Mouse (Mus musculus) left cerebral cortex, postnatal 25 days (tissue): ENCODE measurements around the gene Igsf21. TPM values are rescaled to one million over a fixed set of nuclear protein-coding genes. Genes with fewer than 3 reads are reported as not detected.

Source experiments
- DNase-seq, 2 experiments: peaks; one replicate each; pipeline ENCODE4 v3.0.0; 2022; ENCODE audit warnings: low spot score in 2 of 2, mixed read lengths in 1 of 2
- intact Hi-C: fragments of 180-260 bp; cut with DNase I; formaldehyde crosslinking; loops from one replicate; pipeline ENCODE4 v1.15.1; 2025
- total RNA-seq, 2 experiments: library from RNA; stranded (reverse); gene quantifications; 2 replicates each; pipeline ENCODE4 v1.2.3; 2021

Gene Igsf21
- total RNA-seq, 2 experiments from 2014 or later, result 76.8 to 91.4 TPM

DNA sequence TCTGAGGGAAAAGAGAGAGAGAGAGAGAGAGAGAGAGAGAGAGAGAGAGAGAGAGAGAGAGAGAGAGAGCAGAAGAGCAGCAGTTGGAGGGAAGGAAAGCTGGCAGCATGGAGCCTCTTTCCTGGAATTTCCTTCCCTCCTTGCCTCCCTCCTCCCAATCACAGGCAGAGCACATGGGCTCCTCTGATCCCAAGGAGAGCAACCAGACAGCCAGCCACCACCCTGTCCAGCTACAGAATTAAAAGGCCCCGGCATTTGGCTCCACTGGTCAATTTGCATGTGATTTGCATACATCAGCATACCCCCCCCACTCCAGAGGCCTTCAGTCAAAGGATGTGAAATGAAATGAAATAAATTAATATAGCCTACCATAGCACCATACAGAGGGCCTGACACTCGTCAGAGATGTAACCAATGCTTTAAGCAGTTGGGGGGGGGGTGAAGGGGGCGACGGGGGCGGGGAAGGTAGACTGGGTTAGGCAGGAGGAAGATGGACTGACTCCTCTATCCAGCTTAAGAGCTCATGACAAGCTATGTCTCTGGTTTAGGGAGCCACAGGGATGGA lies 91.6 kb downstream of the Igsf21 start:
- intact Hi-C loops, result loop anchor here (5.0 kb wide), 1 partner anchor 53 kb away; no protein-coding TSS in a partner anchor

DNA sequence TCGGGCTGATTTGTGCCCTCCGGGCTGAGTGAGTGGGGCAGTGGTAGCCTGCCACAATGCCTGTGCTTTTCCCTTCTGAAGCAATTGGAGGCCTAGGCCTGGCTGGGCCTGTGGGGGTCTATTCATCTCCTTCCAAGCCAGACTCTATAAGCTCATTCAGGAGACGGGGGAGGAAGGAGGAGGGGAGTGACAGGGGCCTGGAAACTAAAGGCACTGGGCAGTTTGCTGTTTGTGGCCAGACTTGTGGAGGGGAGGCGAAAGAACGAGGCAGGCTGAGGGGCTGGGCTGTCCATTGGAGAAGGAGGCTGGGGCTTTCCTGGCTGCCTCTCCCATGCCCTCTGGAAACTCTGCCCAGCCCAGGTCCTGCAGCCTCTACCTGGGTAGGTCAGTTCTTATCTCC lies 92.1 kb downstream of the Igsf21 start:
- DNase-seq, result peak in 1 of 2 experiments; percentile 30

More for the DNA sequence above, 91.6 kb downstream of the Igsf21 start:
- DNase-seq, result no peak

DNA sequence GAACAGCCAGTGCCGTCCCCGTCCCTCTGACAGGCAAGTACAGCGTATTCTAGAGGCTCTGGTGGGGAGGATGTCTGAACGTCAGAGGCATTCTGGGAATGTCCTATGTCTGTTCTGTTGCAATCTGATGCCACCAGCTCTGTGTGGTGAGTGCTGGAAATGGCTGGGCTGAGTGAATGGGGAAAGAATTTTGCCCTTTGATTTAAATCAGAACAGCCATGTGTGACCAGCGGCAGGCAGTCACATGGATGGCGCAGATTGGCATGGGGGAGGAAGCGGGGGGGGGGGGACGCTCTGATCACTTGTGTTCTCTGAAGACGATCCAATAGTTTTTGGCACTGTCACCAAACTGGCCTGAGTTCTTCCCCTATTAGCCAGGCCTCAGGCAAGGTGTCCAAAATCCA lies 92.9 kb downstream of the Igsf21 start:
- no peak for DNase-seq
- intact Hi-C loops, result loop anchor here (5.0 kb wide), 1 partner anchor 51 kb away; no protein-coding TSS in a partner anchor

More for the DNA sequence above, 92.1 kb downstream of the Igsf21 start:
- intact Hi-C loops, result loop anchor here (5.0 kb wide), 1 partner anchor 52 kb away; no protein-coding TSS in a partner anchor

DNA sequence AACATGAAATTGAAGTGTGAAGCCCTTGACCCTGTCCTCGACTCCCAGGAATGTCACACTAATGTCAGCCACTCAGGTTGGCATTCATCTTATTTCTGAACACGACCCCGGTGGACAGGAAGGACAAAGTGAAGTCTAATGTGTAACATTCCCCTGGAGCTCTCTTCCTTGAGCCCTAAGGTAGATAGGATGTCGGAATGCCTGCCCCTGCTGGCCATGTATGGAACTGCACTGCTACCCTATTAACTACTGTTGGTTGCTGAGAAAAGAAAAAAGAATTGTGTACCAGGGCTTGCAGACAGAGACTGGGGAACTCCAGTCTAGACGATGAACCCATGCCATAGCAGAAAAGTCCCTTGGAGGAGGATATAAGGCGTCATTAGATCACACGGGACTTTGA lies 93.5 kb downstream of the Igsf21 start:
- intact Hi-C loops, result loop anchor here (5.0 kb wide), 1 partner anchor 51 kb away; no protein-coding TSS in a partner anchor
- peak; percentile 45 to 57 for DNase-seq

DNA sequence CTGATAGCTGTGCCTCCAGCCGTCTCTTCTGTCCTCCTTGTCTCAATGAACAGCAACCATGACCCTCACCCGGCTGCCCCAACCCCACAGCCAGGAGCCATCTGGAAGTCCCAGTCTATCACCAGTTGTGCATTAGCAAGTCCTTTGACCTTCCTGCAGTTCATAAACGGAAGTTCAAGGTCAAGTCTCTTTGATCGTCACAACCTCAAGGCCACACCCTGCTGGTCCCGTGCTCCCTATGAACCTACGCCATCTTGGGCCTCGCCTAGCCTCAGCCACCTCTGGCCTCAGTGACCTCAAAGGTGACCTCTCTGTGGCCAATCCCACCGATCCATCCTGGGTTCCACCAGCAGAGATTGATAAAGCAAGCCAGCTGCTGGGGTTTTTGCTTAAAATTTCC lies 96.9 kb downstream of the Igsf21 start:
- no peak for DNase-seq
- intact Hi-C loops, result loop anchor here (5.0 to 10.0 kb wide), 2 partner anchors 47 to 225 kb away; no protein-coding TSS in a partner anchor

DNA sequence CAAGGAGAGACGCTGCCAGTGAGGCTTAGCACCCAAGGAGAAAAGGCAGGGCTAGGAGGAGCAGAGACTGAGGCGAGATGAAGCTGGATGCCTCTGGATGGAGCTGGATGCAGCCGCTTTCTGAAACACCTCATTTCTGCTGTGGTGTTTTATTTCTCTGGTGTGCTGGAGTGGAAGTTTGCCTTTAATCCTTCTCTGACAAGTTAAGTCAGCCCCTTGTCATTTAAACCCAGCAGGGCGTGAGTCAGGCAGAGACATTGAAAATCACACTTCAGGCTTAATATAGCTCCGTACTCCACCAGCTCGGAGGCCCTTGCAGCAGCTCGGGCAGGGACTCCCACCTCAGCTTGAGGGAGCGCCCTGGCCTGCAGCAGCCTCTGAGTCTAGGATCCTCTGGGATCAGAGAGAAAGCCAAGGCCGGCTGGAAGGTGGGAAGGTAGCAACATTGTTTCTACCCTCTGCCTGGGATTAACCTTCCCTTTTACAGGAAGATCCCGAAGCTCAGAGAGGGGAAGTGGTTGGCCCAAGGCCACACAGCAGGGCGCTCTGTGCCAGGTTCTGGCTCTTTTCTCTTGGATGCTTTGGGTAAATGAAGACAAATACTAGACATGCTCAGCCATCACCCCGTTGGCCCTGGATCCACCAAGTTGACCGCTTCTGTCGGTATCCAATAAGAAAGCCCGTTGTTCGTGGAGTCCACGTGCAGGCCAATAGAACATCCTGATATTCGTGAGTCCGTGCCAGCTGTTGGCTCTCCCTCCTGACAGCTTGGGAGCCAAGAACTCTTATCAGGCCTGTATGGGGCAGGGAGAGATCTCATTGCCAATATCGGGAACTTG lies 98.5 kb downstream of the Igsf21 start:
- peak; percentile 48 to 83 for DNase-seq
- intact Hi-C loops, result loop anchor here (10.0 kb wide), 1 partner anchor 227 kb away; no protein-coding TSS in a partner anchor

DNA sequence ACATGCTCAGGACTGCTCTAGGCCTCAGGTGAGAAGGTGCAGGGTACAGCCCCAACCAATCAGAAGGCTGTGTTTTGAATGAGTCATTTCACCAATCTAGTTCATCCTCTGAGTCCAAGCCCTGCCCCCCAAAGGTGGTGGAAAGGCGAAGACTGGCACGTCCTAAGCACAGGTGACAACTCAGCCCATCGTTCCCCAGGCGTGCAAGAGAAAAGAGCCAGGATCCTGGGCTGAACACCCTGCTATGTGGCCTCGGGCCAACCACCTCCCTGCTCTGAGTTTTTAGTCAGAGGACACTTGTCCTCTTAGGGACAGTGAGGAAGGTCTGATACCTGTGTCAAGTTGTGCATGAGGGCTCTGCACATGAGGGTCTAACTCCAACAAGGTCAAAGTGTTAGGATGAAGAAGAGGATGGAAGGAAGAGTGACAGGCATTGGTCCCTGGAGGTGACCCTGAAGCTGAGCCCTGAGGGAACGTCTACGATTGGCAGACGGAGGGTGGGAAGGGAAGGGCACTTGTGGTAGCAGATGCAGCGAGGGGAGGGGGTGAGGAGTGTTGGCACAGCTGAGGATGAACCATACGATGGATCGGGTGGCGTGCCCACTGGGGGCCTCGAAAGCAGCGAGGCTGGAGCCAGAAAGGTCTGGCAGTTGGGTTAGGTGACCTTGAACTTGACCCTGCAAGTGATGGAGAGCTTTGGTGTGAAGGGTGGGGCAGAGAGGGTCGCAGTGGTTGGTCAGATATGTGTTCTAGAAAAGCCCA lies 99.3 kb downstream of the Igsf21 start:
- intact Hi-C loops, result loop anchor here (10.0 kb wide), 1 partner anchor 228 kb away; no protein-coding TSS in a partner anchor
- no peak for DNase-seq

DNA sequence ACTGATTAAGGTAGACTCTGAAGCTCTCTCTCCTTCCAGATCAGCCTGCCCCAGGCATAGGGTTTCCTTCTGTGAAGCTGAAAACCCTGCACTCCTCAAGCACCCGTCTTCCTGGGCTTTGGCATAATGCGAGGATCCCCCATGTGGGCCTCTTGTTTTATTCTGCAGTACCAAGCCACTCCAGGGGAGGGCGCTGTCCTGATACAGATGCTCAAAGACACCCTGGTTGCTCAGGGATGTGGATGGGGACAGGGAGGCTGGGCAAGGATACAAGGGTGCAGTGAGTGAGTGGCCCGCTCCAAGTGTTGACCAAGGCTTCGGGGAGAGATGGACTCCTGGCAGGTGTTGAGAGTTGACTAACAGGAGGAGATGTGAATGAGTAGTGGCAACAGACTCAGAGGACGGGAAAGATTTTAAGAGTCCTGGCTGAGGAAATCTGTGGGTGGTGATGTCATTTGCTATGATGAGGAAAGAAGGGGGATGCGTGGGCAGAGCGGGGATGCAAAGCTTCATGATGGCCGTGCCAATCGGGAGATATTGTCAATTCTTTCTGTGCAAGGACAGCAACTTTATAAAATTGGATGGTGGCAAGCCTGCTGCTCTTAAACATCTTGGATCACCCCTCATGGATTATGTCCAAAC lies 102.6 kb downstream of the Igsf21 start:
- peak in 1 of 2 experiments; percentile 65 for DNase-seq
- intact Hi-C loops, result loop anchor here (10.0 kb wide), 1 partner anchor 231 kb away; no protein-coding TSS in a partner anchor

DNA sequence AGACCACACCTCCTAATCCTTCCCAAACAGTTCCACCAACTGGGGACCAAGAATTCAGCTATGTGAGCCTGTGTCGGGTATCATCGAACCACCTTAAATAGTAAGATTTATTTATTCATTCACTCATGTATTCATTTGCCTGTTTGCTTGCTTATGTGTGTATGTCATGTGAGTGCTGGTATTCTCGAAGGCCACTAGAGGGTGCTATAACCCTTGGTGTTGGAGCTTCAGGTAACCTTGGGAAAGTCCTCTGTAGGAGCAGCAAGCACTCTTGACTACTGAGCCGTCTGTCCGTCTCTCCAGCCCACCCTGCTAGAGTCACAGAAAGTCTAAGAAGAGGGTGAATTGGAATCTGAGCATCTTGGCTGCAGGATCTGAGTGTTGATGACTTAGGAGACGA lies 103.4 kb downstream of the Igsf21 start:
- no peak for DNase-seq
- intact Hi-C loops, result loop anchor here (10.0 kb wide), 1 partner anchor 232 kb away; no protein-coding TSS in a partner anchor

DNA sequence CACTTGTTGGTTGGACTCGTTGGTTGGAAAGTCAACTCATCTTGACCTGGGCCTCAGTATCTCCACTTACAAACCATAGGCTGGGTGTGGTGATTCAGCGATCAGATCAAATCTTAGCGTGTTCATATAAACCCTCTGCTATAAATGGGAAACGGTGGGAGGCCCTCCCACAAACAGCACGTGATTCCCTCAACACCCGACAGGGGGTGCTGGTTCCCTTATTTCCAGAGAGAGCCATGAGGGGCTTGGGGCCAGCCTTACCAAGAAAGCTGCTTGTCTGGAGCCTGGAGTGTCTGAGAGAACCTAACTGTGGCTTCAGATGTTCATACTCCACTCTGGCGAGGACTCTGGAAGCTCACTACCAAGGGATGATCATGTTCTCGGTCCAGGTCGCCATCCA lies 106.1 kb downstream of the Igsf21 start:
- intact Hi-C loops, result loop anchor here (10.0 kb wide), 1 partner anchor 234 kb away; no protein-coding TSS in a partner anchor
- no peak for DNase-seq

DNA sequence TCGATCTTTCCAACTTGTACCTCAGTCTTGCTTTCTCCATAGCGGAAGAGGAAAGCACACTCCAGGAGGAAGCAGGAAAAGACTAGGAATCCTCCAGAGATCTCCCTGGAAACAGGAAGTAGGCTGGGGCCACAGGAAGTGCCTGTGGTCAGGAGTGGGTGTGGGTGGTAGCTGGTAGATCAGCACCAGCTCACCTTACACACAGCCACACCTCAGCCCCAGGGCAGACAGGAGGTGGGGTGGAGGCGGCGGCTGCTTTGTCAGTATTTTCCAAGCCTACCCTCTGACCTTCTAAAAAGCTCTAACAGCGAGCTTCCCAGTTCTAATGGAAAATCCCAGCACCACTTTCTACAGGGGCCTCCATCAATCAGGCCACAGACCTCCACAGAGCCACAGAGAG lies 107.7 kb downstream of the Igsf21 start:
- intact Hi-C loops, result no loop called here
- no peak for DNase-seq

DNA sequence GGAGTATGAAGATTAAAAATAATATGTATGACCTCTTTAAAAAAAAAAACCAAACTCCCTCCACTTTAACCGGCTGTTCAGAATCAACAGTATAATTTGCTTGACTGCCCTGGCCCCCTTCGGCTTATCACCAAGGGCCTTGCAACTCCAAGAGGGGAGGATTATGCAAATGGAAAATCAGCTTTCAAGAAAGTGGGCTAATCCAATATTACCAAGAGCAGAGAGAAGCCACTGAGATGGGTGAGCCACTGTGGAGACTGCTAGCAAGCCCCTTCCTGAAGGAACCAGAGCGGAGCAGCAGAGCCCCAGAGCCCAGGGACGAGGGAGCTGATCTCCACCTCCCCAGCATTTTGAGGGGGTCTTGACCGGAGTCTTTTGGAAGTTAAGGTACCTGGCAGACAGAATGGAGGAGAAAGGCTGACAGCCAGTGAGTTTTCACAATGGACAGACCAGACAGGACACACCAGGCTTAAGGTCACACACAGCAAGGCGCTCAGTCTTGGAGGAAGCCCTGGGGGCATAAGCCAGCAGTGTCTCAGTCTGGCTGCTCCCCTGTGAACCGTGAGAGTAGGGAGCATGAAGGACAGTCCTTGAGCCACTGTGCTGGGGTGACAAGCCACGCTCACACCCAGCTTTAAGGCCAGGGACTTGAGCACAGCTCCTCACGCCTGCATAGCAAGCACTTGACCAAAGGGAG lies 114.8 kb downstream of the Igsf21 start:
- no peak for DNase-seq
- intact Hi-C loops, result no loop called here

DNA sequence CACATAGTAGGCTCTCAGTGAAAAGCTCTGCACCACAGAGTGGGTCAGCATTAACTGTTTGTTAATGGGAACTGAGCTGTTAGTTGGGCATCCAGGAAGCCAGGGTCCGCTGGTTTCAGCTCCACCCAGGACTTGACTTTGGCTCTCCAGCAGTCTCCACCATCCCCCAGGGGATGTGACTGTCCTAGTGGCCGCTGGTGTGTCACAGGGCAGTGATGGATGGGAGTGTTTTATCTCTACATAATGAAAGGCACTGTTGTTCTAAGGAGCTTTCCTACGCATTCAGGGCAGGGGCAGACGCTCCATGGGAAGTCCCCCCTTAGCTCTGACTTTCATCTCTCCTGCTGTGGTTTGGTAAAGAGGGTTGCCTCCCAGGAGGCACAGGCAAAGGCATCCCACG lies 115.4 kb downstream of the Igsf21 start:
- intact Hi-C loops, result no loop called here
- no peak for DNase-seq

DNA sequence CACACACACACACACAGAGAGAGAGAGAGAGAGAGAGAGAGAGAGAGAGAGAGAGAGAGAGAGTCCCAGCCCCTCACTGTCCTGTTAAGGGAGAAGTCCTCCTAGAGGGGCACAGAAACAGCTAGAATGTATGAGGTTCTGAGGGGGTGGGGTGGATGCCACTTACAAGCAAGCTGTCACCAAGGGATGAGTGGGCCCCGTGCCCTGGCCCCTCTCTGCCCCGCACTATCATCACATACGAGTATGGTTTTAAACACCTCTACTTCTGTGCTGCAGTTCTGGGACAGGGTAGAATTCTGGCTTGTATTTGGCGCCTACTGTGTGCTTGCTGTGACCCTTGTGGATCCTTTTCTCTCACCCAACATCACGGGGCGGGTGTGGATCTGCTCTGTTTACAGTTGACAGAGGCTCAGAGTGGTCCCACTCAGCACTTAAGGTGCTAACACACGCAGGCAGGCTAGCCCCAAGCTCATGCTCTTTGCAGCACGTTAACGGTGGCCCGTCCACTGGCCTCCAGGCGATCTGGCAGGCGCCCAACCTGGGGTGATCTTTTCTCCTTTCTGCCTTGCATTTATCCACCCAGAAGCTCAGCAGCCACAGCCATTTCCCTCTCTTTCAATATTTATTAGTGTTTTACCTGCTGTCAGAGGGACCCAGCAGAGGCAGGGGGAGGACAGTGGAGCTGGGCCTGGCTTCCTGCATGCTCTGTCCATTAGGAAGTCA lies 116.9 kb downstream of the Igsf21 start:
- intact Hi-C loops, result no loop called here
- no peak for DNase-seq

DNA sequence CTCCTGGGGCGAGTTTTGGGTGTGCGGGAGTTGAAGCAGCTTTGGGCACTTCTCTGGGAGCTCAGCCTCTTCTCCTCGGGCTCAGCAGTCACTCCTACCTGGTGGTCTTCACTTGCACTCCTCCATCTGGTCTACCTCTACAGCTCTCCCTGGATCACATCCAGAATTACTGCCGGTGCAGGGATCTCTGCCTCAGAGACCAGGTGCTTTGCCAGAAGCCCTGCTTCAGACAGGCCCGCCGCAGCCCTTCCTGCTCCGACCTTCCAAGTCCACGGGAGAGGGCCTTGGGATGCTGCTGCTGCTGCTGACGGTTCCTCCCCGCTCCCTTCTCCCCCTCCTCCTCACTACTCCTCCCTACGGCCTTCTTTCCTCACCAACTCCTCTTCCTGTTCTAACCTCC lies 118.5 kb downstream of the Igsf21 start:
- intact Hi-C loops, result no loop called here
- no peak for DNase-seq

DNA sequence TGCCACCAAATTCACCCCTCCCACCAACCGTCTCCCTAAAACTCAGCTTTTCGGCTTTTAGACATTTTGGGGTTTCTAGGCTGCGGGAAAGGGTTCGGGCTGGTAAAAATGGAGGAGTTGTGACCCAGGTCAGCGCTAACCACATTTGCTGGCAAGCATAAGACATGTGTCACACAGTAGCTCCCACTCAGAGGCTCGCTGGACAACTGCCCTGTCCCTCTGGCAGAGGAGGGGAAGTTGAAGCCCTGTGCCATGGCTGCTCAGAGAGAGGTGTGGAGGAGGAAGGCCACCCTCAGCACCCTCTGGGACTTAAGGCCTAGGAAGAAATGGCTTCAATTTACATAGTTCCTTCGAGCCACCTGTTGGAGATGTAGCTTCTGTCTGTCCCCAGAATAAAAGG lies 120.8 kb downstream of the Igsf21 start:
- intact Hi-C loops, result no loop called here
- no peak for DNase-seq

DNA sequence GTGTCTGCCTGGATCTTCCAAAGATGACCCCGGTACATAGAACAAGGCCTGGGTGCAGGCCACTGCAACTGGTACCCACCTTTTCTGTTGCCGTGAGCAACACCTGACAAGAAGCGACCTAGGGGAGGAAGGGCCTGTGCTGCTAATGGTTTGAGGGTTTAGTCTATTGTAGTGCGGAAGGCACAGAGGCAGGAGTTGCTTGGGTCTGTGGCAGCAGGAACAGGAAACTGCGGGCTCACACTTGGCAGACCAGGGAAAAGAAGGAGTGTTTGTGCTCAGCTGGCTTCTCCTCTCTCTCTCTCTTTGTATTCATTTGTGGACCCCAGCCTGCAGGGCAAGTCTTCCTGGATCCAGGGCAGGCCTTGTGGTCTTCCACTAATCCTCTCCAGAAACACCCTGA lies 124.0 kb downstream of the Igsf21 start:
- no peak for DNase-seq
- intact Hi-C loops, result no loop called here

DNA sequence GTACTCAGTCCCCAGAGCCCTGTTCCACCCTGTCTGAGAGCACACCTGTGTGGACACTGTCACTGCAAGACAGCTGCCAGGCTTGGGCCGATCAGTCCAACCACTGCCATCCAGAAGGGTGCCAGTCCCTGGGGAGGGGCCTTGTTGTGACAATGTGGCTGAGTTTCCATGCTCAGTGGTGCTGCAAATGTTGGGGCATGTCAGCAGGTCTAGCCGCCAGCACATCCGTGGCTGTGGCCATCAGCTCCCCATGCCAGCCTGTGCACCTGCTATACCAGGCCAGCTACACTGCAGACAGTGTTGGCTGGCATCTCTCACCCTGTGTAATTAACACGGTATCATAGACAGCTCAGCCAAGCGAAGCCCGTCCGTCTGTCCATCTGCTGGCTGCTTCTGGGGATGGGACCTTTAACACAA lies 129.3 kb downstream of the Igsf21 start:
- DNase-seq, result no peak
- intact Hi-C loops, result no loop called here
